Mouse (Mus musculus) limb, embryonic 14.5 days (tissue): ENCODE data around the gene Ccdc12. TPM values are rescaled to one million over a fixed set of nuclear protein-coding genes. Genes with fewer than 3 reads are reported as not detected.

Experiments
- ATAC-seq: fragments of 200-750 bp; cut with Nextera tagmentation; 2 replicates; pipeline ENCODE4 v1.8.0; 2017; ENCODE audit warnings: low read depth, moderate number of reproducible peaks, moderate TSS enrichment; ENCODE audit not compliant: low FRiP score
- DNase-seq: peaks from one replicate; pipeline ENCODE4 v3.0.0-alpha.2; 2015; ENCODE audit warnings: low spot score
- H3K27ac ChIP-seq: fragments of 300-500 bp; sonication (generic); replicated peaks from 2 replicates; pipeline ENCODE4 v1.5.1; 2014; ENCODE audit warnings: low read depth, mild to moderate bottlenecking, low read length, moderate library complexity, mixed read lengths
- H3K27me3 ChIP-seq: fragments of 300-500 bp; sonication (generic); 2 replicates; pipeline ENCODE4 v1.6.1; 2014; ENCODE audit warnings: low read length, mixed read lengths; ENCODE audit not compliant: control insufficient read depth, insufficient read depth
- H3K36me3 ChIP-seq: fragments of 300-500 bp; sonication (generic); 2 replicates; pipeline ENCODE4 v1.6.1; 2014; ENCODE audit warnings: mild to moderate bottlenecking, low read length, moderate library complexity, mixed read lengths; ENCODE audit not compliant: control insufficient read depth, insufficient read depth
- H3K4me1 ChIP-seq: fragments of 300-500 bp; sonication (generic); 2 replicates; pipeline ENCODE4 v1.6.1; 2014; ENCODE audit warnings: antibody characterized with exemption, low read length, mixed read lengths; ENCODE audit not compliant: control insufficient read depth, insufficient read depth
- H3K4me2 ChIP-seq: fragments of 300-500 bp; sonication (generic); replicated peaks from 2 replicates; pipeline ENCODE4 v1.6.1; 2014; ENCODE audit warnings: low read depth, mild to moderate bottlenecking, low read length, moderate library complexity; ENCODE audit not compliant: severe bottlenecking
- H3K4me3 ChIP-seq: fragments of 300-500 bp; sonication (generic); replicated peaks from 2 replicates; pipeline ENCODE4 v1.5.1; 2014; ENCODE audit warnings: low read length
- H3K9ac ChIP-seq: fragments of 300-500 bp; sonication (generic); 2 replicates; pipeline ENCODE4 v1.6.1; 2014; ENCODE audit warnings: mild to moderate bottlenecking, low read depth, low read length, moderate library complexity; ENCODE audit not compliant: severe bottlenecking
- H3K9me3 ChIP-seq: fragments of 300-500 bp; sonication (generic); 2 replicates; pipeline ENCODE4 v1.6.1; 2016; ENCODE audit warnings: low read length; ENCODE audit not compliant: control insufficient read depth
- POLR2A ChIP-seq: fragments of 200-500 bp; IDR thresholded peaks from 2 replicates; pipeline ENCODE4 v1.8.0; 2012; ENCODE audit warnings: inconsistent platforms, mild to moderate bottlenecking, moderate library complexity, borderline replicate concordance; ENCODE audit not compliant: insufficient read depth, insufficient read length; ENCODE audit errors: extremely low read depth
- WGBS: fragments of 180-500 bp; shearing (Covaris S2); extraction: QIAGEN DNeasy Blood & Tissue Kit; methylation state at CpG from one replicate; pipeline ENCODE4 v1.1.7; 2014; 5-methylcytosine and 5-hydroxymethylcytosine counted together
- polyA plus RNA-seq, 2 experiments: library from polyadenylated mRNA; depleted of rRNA in 1 of 2; stranded (reverse) in 1 of 2; unstranded in 1 of 2; fragments of >200 nt; fragmentation: Nextera tagmentation in 1 of 2; extraction: Ambion mirVana in 1 of 2; gene quantifications; 2 replicates each; pipeline versions ENCODE4 v1.2.1 to v1.2.3; 2012 to 2014

Gene Ccdc12
- polyA plus RNA-seq, 2 experiments: 83.8 to 102 TPM

- no peak for ATAC-seq
- 75% methylated on average over 7 of the region's 7 CpGs for WGBS
These were observed 4.7 kb downstream of the Ccdc12 start for GRCm38 (mm10) chr9:110660856-110661612.

GRCm38 (mm10) chr9:110662844-110663243 lies 6.5 kb downstream of the Ccdc12 start:
- Histone ChIP-seq H3K27me3 (no peaks in the 10 kb centered on the region), H3K9ac (no peak overlapping the region), H3K4me2 (no peak overlapping the region), H3K9me3 (no peaks in the 10 kb centered on the region), H3K36me3 (0 out of 2 replicates have a peak, but pooled peaks cover 4% of the 10 kb centered on the region), H3K27ac (no peak overlapping the region), H3K4me1 (0 out of 2 replicates have a peak, but pooled peaks cover 3% of the 10 kb centered on the region), H3K4me3 (no peak overlapping the region)
- no peak for TF ChIP-seq POLR2A
- WGBS: 86% methylated on average over 1 of the region's 1 CpGs
- ATAC-seq (no peak), DNase-seq (no peak)

More at GRCm38 (mm10) chr9:110660856-110661612, 4.7 kb downstream of the Ccdc12 start:
- no peak overlapping the region for H3K27ac ChIP-seq
- H3K36me3 ChIP-seq: 0 out of 2 replicates have a peak, but pooled peaks cover 4% of the 10 kb centered on the region
- H3K27me3 ChIP-seq: no peaks in the 10 kb centered on the region
- H3K9me3 ChIP-seq: no peaks in the 10 kb centered on the region
- no peak overlapping the region for H3K9ac ChIP-seq
- no peak for TF ChIP-seq POLR2A
- DNase-seq: no peak
- H3K4me3 ChIP-seq: no peak overlapping the region
- H3K4me1 ChIP-seq: peaks cover 4% of the 10 kb centered on the region; the same call in 1 of the 2 replicates
- H3K4me2 ChIP-seq: no peak overlapping the region

GRCm38 (mm10) chr9:110665912-110666311 lies 9.6 kb downstream of the Ccdc12 start:
- ATAC-seq (no peak), DNase-seq (peak; percentile 43)
- Histone ChIP-seq H3K36me3 (no peaks in the 10 kb centered on the region), H3K4me2 (no peak overlapping the region), H3K27me3 (no peaks in the 10 kb centered on the region), H3K9ac (no peak overlapping the region), H3K4me1 (0 out of 2 replicates have a peak, but pooled peaks cover 3% of the 10 kb centered on the region), H3K4me3 (no peak overlapping the region), H3K27ac (no peak overlapping the region), H3K9me3 (no peaks in the 10 kb centered on the region)
- 18% methylated on average over 4 of the region's 4 CpGs for WGBS
- TF ChIP-seq POLR2A: no peak

GRCm38 (mm10) chr9:110666374-110666773 lies 10.1 kb downstream of the Ccdc12 start:
- 0 out of 2 replicates have a peak, but pooled peaks cover 3% of the 10 kb centered on the region for H3K4me1 ChIP-seq
- DNase-seq: no peak
- H3K4me2 ChIP-seq: no peak overlapping the region
- H3K9me3 ChIP-seq: no peaks in the 10 kb centered on the region
- 53% methylated on average over 8 of the region's 8 CpGs for WGBS
- H3K27me3 ChIP-seq: no peaks in the 10 kb centered on the region
- no peaks in the 10 kb centered on the region for H3K36me3 ChIP-seq
- no peak overlapping the region for H3K27ac ChIP-seq
- no peak for ATAC-seq
- H3K9ac ChIP-seq: no peak overlapping the region
- H3K4me3 ChIP-seq: no peak overlapping the region
- no peak for TF ChIP-seq POLR2A

GRCm38 (mm10) chr9:110667219-110667836 lies 11.0 kb downstream of the Ccdc12 start:
- no peaks in the 10 kb centered on the region for H3K36me3 ChIP-seq
- no peak for ATAC-seq
- H3K4me3 ChIP-seq: no peak overlapping the region
- H3K27me3 ChIP-seq: no peaks in the 10 kb centered on the region
- no peak overlapping the region for H3K4me2 ChIP-seq
- H3K9ac ChIP-seq: no peak overlapping the region
- H3K27ac ChIP-seq: no peak overlapping the region
- H3K9me3 ChIP-seq: no peaks in the 10 kb centered on the region
- WGBS: 49% methylated on average over 4 of the region's 4 CpGs
- DNase-seq: no peak
- H3K4me1 ChIP-seq: 0 out of 2 replicates have a peak, but pooled peaks cover 3% of the 10 kb centered on the region
- no peak for TF ChIP-seq POLR2A
